Mouse (Mus musculus) MEL (cell line): ENCODE results near the gene Rex1bd. TPM values are rescaled to one million over a fixed set of nuclear protein-coding genes. Genes with fewer than 3 reads are reported as not detected.

Source experiments
- DNase-seq: peaks from one replicate; pipeline ENCODE4 v3.0.0; 2011; ENCODE audit warnings: low read depth, low spot score
- H3K27ac ChIP-seq: 2 replicates; pipeline ENCODE4 v1.5.1; 2012; ENCODE audit warnings: low read depth, mild to moderate bottlenecking, control low read depth, low read length, moderate library complexity; ENCODE audit not compliant: control insufficient read depth
- H3K27me3 ChIP-seq, 2 experiments: fragments of 150-350 bp in 1 of 2; sonication (generic) in 1 of 2; 2 replicates each; pipeline ENCODE4 v1.6.1; 2012; ENCODE audit warnings: low read length in 2 of 2, mild to moderate bottlenecking in 2 of 2, improper control_type of control experiment in 1 of 2, moderate library complexity in 1 of 2; ENCODE audit not compliant: insufficient read depth in 2 of 2, control insufficient read depth in 1 of 2
- H3K36me3 ChIP-seq, 2 experiments: 2 replicates each; pipeline ENCODE4 v1.6.1; 2012 to 2014; ENCODE audit warnings: low read length in 2 of 2, improper control_type of control experiment in 1 of 2, inconsistent platforms in 1 of 2, mild to moderate bottlenecking in 1 of 2; ENCODE audit not compliant: insufficient read depth in 2 of 2, control insufficient read depth in 1 of 2
- H3K4me1 ChIP-seq, 2 experiments: fragments of 150-350 bp in 1 of 2; sonication (generic) in 1 of 2; 2 replicates each; pipeline ENCODE4 v1.6.1; 2012; ENCODE audit warnings: low read length in 2 of 2, improper control_type of control experiment in 1 of 2, mild to moderate bottlenecking in 1 of 2; ENCODE audit not compliant: insufficient read depth in 2 of 2, control insufficient read depth in 1 of 2
- H3K4me3 ChIP-seq, 2 experiments: fragments of 150-350 bp in 1 of 2; sonication (generic) in 1 of 2; 2 replicates each; pipeline ENCODE4 v1.5.1; 2012; ENCODE audit warnings: low read depth in 2 of 2, low read length in 2 of 2, mild to moderate bottlenecking in 2 of 2, moderate library complexity in 2 of 2, control low read depth in 1 of 2, improper control_type of control experiment in 1 of 2; ENCODE audit not compliant: control insufficient read depth in 1 of 2, insufficient read depth in 1 of 2
- H3K79me2 ChIP-seq: 2 replicates; pipeline ENCODE4 v1.6.1; 2012; ENCODE audit warnings: mild to moderate bottlenecking, low read length, moderate library complexity; ENCODE audit not compliant: control insufficient read depth, poor library complexity, insufficient read depth
- H3K9ac ChIP-seq: 2 replicates; pipeline ENCODE4 v1.6.1; 2012; ENCODE audit warnings: low read depth, mild to moderate bottlenecking, control low read depth, low read length, moderate library complexity; ENCODE audit not compliant: control insufficient read depth, poor library complexity, severe bottlenecking
- H3K9me3 ChIP-seq: fragments of 150-350 bp; sonication (generic); replicated peaks from 2 replicates; pipeline ENCODE4 v1.6.1; 2012; ENCODE audit warnings: mild to moderate bottlenecking, low read length, improper control_type of control experiment, moderate library complexity; ENCODE audit not compliant: insufficient read depth
- BHLHE40 ChIP-seq: IDR thresholded peaks from 2 replicates; pipeline ENCODE4 v1.6.1; 2012; ENCODE audit warnings: low read depth, mild to moderate bottlenecking, inconsistent platforms, low read length, improper control_type of control experiment, borderline replicate concordance
- CHD2 ChIP-seq: IDR thresholded peaks from 2 replicates; pipeline ENCODE4 v1.6.1; 2011; ENCODE audit warnings: low read length, improper control_type of control experiment
- CTCF ChIP-seq, 3 experiments: IDR thresholded peaks in 2 of 3; conservative IDR thresholded peaks in 1 of 3; 2 replicates each; pipeline ENCODE4 v1.5.1; 2011 to 2012; ENCODE audit warnings: low read length in 3 of 3, low read depth in 2 of 3, mild to moderate bottlenecking in 2 of 3, improper control_type of control experiment in 1 of 3, inconsistent platforms in 1 of 3, mixed read lengths in 1 of 3, moderate library complexity in 1 of 3; ENCODE audit not compliant: control insufficient read depth in 1 of 3, insufficient read depth in 1 of 3, poor library complexity in 1 of 3, severe bottlenecking in 1 of 3
- ELF1 ChIP-seq: IDR thresholded peaks from 2 replicates; pipeline ENCODE4 v1.6.1; 2014; ENCODE audit warnings: low read depth, mild to moderate bottlenecking, inconsistent platforms, low read length, improper control_type of control experiment, moderate library complexity
- ETS1 ChIP-seq: IDR thresholded peaks from 2 replicates; pipeline ENCODE4 v1.6.1; 2012; ENCODE audit warnings: low read depth, mild to moderate bottlenecking, inconsistent platforms, low read length, improper control_type of control experiment, moderate library complexity
- MAFK ChIP-seq: IDR thresholded peaks from 2 replicates; pipeline ENCODE4 v1.6.1; 2011; ENCODE audit warnings: low read depth, mild to moderate bottlenecking, low read length, improper control_type of control experiment, borderline replicate concordance
- MXI1 ChIP-seq: IDR thresholded peaks from 2 replicates; pipeline ENCODE4 v1.6.1; 2011; ENCODE audit warnings: mild to moderate bottlenecking, low read depth, low read length, improper control_type of control experiment
- RAD21 ChIP-seq: IDR thresholded peaks from 2 replicates; pipeline ENCODE4 v1.6.1; 2011; ENCODE audit warnings: mild to moderate bottlenecking, low read depth, low read length, improper control_type of control experiment
- TCF12 ChIP-seq: IDR thresholded peaks from 2 replicates; pipeline ENCODE4 v1.6.1; 2014; ENCODE audit warnings: low read depth, mild to moderate bottlenecking, inconsistent platforms, low read length, improper control_type of control experiment, moderate library complexity
- UBTF ChIP-seq: IDR thresholded peaks from 2 replicates; pipeline ENCODE4 v1.6.1; 2012; ENCODE audit warnings: low read depth, mild to moderate bottlenecking, inconsistent platforms, low read length, improper control_type of control experiment, moderate library complexity, borderline replicate concordance; ENCODE audit not compliant: insufficient read depth
- USF1 ChIP-seq: IDR thresholded peaks from 2 replicates; pipeline ENCODE4 v1.6.1; 2014; ENCODE audit warnings: low read depth, mild to moderate bottlenecking, inconsistent platforms, low read length, improper control_type of control experiment, moderate library complexity
- ZKSCAN1 ChIP-seq: IDR thresholded peaks from 2 replicates; pipeline ENCODE4 v1.6.1; 2012; ENCODE audit warnings: low read depth, mild to moderate bottlenecking, inconsistent platforms, low read length, improper control_type of control experiment, moderate library complexity
- ZMIZ1 ChIP-seq: IDR thresholded peaks from 2 replicates; pipeline ENCODE4 v1.6.1; 2012; ENCODE audit warnings: low read depth, mild to moderate bottlenecking, inconsistent platforms, low read length, improper control_type of control experiment, moderate library complexity
- polyA plus RNA-seq, 2 experiments: library from polyadenylated mRNA; stranded (reverse) in 1 of 2; unstranded in 1 of 2; fragments of >175 nt in 1 of 2; fragments of >200 nt in 1 of 2; gene quantifications; 2 replicates each; pipeline versions ENCODE4 v1.2.1 to v1.2.4; 2012; ENCODE audit warnings: low replicate concordance in 2 of 2, low read depth in 1 of 2; ENCODE audit not compliant: insufficient read length in 2 of 2, insufficient read depth in 1 of 2, missing spikeins in 1 of 2
- total RNA-seq: library from RNA; depleted of rRNA; stranded (reverse); fragments of 300-350 nt; gene quantifications from 2 replicates; pipeline ENCODE4 v1.2.3, GENCODE M21; 2012; rRNA removed

Gene Rex1bd
- total and polyA plus RNA-seq, 3 experiments, result 145 to 204 TPM; not detected in 1

DNA sequence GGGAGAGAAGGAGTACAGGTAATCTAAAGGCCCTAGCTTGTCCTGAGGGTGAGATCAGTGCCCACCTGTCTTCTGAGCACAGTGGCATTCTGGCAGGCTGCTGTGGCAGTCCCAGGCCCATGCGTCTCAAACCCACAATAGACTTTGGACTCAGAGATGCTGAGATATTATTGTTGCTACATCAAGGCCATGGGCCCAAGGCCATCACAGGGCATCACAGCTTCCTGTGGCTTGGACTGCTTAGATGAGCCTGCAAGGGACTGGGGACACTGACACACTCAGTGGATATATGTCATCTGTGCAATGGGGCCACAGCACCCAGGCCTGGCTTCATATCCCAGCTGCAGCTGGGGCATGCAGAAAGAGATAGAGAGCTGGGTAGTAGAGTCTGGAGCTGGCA lies 49.6 kb downstream of the Rex1bd start:
- TF ChIP-seq TCF12, result no peak
- TF ChIP-seq MAFK, result no peak
- no peak for TF ChIP-seq CTCF (IDR thresholded peaks at IDR 0.05 in 2 of 3, conservative IDR thresholded peaks at IDR 0.05 in 1 of 3; ENCODE audit: control insufficient read depth in 1 of 3, insufficient read depth in 1 of 3, low read depth in 2 of 3, low read length in 3 of 3, poor library complexity in 1 of 3, severe bottlenecking in 1 of 3)
- no peak for TF ChIP-seq ETS1
- TF ChIP-seq ZKSCAN1, result no peak
- TF ChIP-seq BHLHE40, result no peak
- no peak for TF ChIP-seq UBTF
- TF ChIP-seq RAD21, result no peak
- TF ChIP-seq USF1, result no peak
- TF ChIP-seq CHD2, result no peak
- no peak for TF ChIP-seq ELF1
- no peak for TF ChIP-seq ZMIZ1
- TF ChIP-seq MXI1, result no peak
- Histone ChIP-seq H3K27me3 (no peaks in the 10 kb centered on the region), H3K9me3 (no peaks in the 10 kb centered on the region), H3K9ac (no peak overlapping the region), H3K4me3 (no peak overlapping the region), H3K4me1 (no peaks in the 10 kb centered on the region), H3K27ac (no peak overlapping the region), H3K36me3 (no peaks in the 10 kb centered on the region; a peak in 1 of 4 replicates), H3K79me2 (no peaks in the 10 kb centered on the region)
- DNase-seq, result no peak

Other genes with a start within 250 kb of the Rex1bd start
- 8.2 and 12.2 TPM in 2 replicates for gene Homer3, start 223.9 kb downstream of the Rex1bd start, total RNA-seq
- 10 to 100 TPM in 1 of 2 experiments, not detected in 1; 22.8 TPM for gene Homer3, start 223.9 kb downstream of the Rex1bd start, polyA plus RNA-seq
- 94.1 and 102 TPM in 2 replicates for gene Ddx49, start 204.3 kb downstream of the Rex1bd start, total RNA-seq
- gene Ddx49, start 204.3 kb downstream of the Rex1bd start, polyA plus RNA-seq, result 100 to 1,000 TPM in 1 of 2 experiments, not detected in 1; 116 TPM
- 132 and 134 TPM in 2 replicates for gene Cope, start 204.2 kb downstream of the Rex1bd start, total RNA-seq
- 100 to 1,000 TPM in 1 of 2 experiments, not detected in 1; 232 TPM for gene Cope, start 204.2 kb downstream of the Rex1bd start, polyA plus RNA-seq
- 3.4 and 5.0 TPM in 2 replicates for gene Cers1, start 191.0 kb downstream of the Rex1bd start, total RNA-seq
- gene Cers1, start 191.0 kb downstream of the Rex1bd start, polyA plus RNA-seq, result 1 to 10 TPM in 1 of 2 experiments, not detected in 1; 7.7 TPM
- gene Gdf1, start 176.9 kb downstream of the Rex1bd start, total RNA-seq, result 1.9 and 2.6 TPM in 2 replicates
- gene Gdf1, start 176.9 kb downstream of the Rex1bd start, polyA plus RNA-seq, result 1 to 10 TPM in 1 of 2 experiments, not detected in 1; 1.9 TPM
- 55.4 and 56.3 TPM in 2 replicates for gene Upf1, start 153.5 kb downstream of the Rex1bd start, total RNA-seq
- 100 to 1,000 TPM in 1 of 2 experiments, 10 to 100 TPM in 1; 89.5 to 289 TPM for gene Upf1, start 153.5 kb downstream of the Rex1bd start, polyA plus RNA-seq
- gene Comp, start 133.2 kb downstream of the Rex1bd start, total RNA-seq, result not detected in 2 replicates
- gene Comp, start 133.2 kb downstream of the Rex1bd start, polyA plus RNA-seq, result under 1 TPM in 1 of 2 experiments, not detected in 1; 0.54 TPM
- 3.0 and 3.3 TPM in 2 replicates for gene Crtc1, start 67.2 kb downstream of the Rex1bd start, total RNA-seq
- 10 to 100 TPM in 1 of 2 experiments, not detected in 1; 18.0 TPM for gene Crtc1, start 67.2 kb downstream of the Rex1bd start, polyA plus RNA-seq
- 7.6 and 8.0 TPM in 2 replicates for gene Klhl26, start 29.8 kb downstream of the Rex1bd start, total RNA-seq
- gene Klhl26, start 29.8 kb downstream of the Rex1bd start, polyA plus RNA-seq, result 10 to 100 TPM in 1 of 2 experiments, not detected in 1; 11.4 TPM
- gene Tmem59l, start 19.4 kb downstream of the Rex1bd start, total RNA-seq, result not detected in 2 replicates
- gene Tmem59l, start 19.4 kb downstream of the Rex1bd start, polyA plus RNA-seq, result not detected
- gene Crlf1, start 13.6 kb downstream of the Rex1bd start, total RNA-seq, result 3.8 and 6.6 TPM in 2 replicates
- gene Crlf1, start 13.6 kb downstream of the Rex1bd start, polyA plus RNA-seq, result 10 to 100 TPM in 1 of 2 experiments, not detected in 1; 26.6 TPM
- gene Uba52, start 4.0 kb upstream of the Rex1bd start, total RNA-seq, result 3,582 and 3,633 TPM in 2 replicates
- 1,000 to 10,000 TPM in 1 of 2 experiments, not detected in 1; 2,814 TPM for gene Uba52, start 4.0 kb upstream of the Rex1bd start, polyA plus RNA-seq
- gene Fkbp8, start 21.0 kb upstream of the Rex1bd start, total RNA-seq, result 212 and 215 TPM in 2 replicates
- gene Fkbp8, start 21.0 kb upstream of the Rex1bd start, polyA plus RNA-seq, result 100 to 1,000 TPM in 1 of 2 experiments, not detected in 1; 349 TPM
- 49.1 and 54.4 TPM in 2 replicates for gene Kxd1, start 21.2 kb upstream of the Rex1bd start, total RNA-seq
- 10 to 100 TPM in 1 of 2 experiments, not detected in 1; 77.4 TPM for gene Kxd1, start 21.2 kb upstream of the Rex1bd start, polyA plus RNA-seq
- 10.8 and 12.4 TPM in 2 replicates for gene Ell, start 32.7 kb upstream of the Rex1bd start, total RNA-seq
- gene Ell, start 32.7 kb upstream of the Rex1bd start, polyA plus RNA-seq, result 10 to 100 TPM in 1 of 2 experiments, not detected in 1; 25.9 TPM
- gene Isyna1, start 87.6 kb upstream of the Rex1bd start, total RNA-seq, result 84.1 and 90.9 TPM in 2 replicates
- gene Isyna1, start 87.6 kb upstream of the Rex1bd start, polyA plus RNA-seq, result 100 to 1,000 TPM in 1 of 2 experiments, not detected in 1; 189 TPM
- 80.2 and 84.9 TPM in 2 replicates for gene Ssbp4, start 102.1 kb upstream of the Rex1bd start, total RNA-seq
- 100 to 1,000 TPM in 1 of 2 experiments, not detected in 1; 212 TPM for gene Ssbp4, start 102.1 kb upstream of the Rex1bd start, polyA plus RNA-seq
- 0.20 and 0.39 TPM in 2 replicates for gene Lrrc25, start 109.4 kb upstream of the Rex1bd start, total RNA-seq
- 1 to 10 TPM in 1 of 2 experiments, not detected in 1; 1.1 TPM for gene Lrrc25, start 109.4 kb upstream of the Rex1bd start, polyA plus RNA-seq
- gene Gdf15, start 125.7 kb upstream of the Rex1bd start, total RNA-seq, result 0.15 and 1.8 TPM in 2 replicates
- under 1 TPM in 1 of 2 experiments, not detected in 1; 0.63 TPM for gene Gdf15, start 125.7 kb upstream of the Rex1bd start, polyA plus RNA-seq
- 12.6 and 13.7 TPM in 2 replicates for gene Pgpep1, start 153.6 kb upstream of the Rex1bd start, total RNA-seq
- 10 to 100 TPM in 1 of 2 experiments, not detected in 1; 19.5 TPM for gene Pgpep1, start 153.6 kb upstream of the Rex1bd start, polyA plus RNA-seq
- 152 and 172 TPM in 2 replicates for gene Lsm4, start 166.5 kb upstream of the Rex1bd start, total RNA-seq
- 1,000 to 10,000 TPM in 1 of 2 experiments, 100 to 1,000 TPM in 1; 514 to 2,024 TPM for gene Lsm4, start 166.5 kb upstream of the Rex1bd start, polyA plus RNA-seq
- gene Jund, start 192.2 kb upstream of the Rex1bd start, total RNA-seq, result 11.1 and 16.5 TPM in 2 replicates
- gene Jund, start 192.2 kb upstream of the Rex1bd start, polyA plus RNA-seq, result 10 to 100 TPM in 1 of 2 experiments, not detected in 1; 18.8 TPM
- gene Iqcn, start 196.7 kb upstream of the Rex1bd start, total RNA-seq, result 0.03 TPM in 1 of 2 replicates, not detected in the other
- not detected for gene Iqcn, start 196.7 kb upstream of the Rex1bd start, polyA plus RNA-seq
- gene Gm3336, start 211.8 kb upstream of the Rex1bd start, total RNA-seq, result 0.19 and 0.20 TPM in 2 replicates
- under 1 TPM in 1 of 2 experiments, not detected in 1; 0.72 TPM for gene Gm3336, start 211.8 kb upstream of the Rex1bd start, polyA plus RNA-seq
- 0.65 and 0.75 TPM in 2 replicates for gene Pde4c, start 217.0 kb upstream of the Rex1bd start, total RNA-seq
- 1 to 10 TPM in 1 of 2 experiments, not detected in 1; 3.0 TPM for gene Pde4c, start 217.0 kb upstream of the Rex1bd start, polyA plus RNA-seq
- 1.8 TPM in 2 replicates for gene Rab3a, start 247.9 kb upstream of the Rex1bd start, total RNA-seq
- 1 to 10 TPM in 1 of 2 experiments, not detected in 1; 5.6 TPM for gene Rab3a, start 247.9 kb upstream of the Rex1bd start, polyA plus RNA-seq